Mouse (Mus musculus): ENCODE data around the gene Mettl26.

GRCm38 (mm10) chr17:25837076-25837410 is 37.8 kb upstream of the Mettl26 start, which contains the start of gene Rhbdl1:
- TF ChIP-seq CTCF (IDR thresholded peaks at IDR 0.05; ENCODE audit: extremely low read depth, insufficient read depth, low read length): no peak
- TF ChIP-seq POLR2A (IDR thresholded peaks at IDR 0.05; ENCODE audit: extremely low read depth, insufficient read depth, low read length): peak; percentile 71; the same call in 1 of the 2 replicates
